Mouse (Mus musculus): Measurements from ENCODE around the gene Olfr371. TPM values are rescaled to one million over a fixed set of nuclear protein-coding genes. Genes with fewer than 3 reads are reported as not detected.

Gene Olfr371
- not detected in 2 replicates for total RNA-seq (2014; fragmentation: Nextera tagmentation)
- total RNA-seq (2017), result not detected in 2 replicates

DNA sequence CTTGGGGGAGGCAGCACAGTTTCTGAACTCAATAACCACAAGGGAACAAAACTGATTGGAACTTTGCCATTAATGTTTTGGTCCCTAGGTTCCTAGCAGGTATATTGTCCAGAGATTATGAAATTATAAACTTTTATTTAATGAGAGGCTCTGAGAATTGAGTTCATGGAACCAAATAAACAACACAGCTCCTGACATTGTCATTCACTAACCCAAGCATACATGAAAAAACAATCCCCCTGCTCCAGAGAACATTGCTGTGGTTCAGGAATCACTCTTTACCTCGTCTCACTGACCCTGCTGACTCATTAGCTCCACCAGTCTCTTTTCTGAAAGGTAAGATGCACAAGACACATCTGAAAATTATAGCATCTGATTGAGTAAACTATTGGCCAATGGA lies at the start of gene Olfr371:
Olfr371 (plus strand) TSS at position 301 of the 400 bp plus-strand sequence.
- ATAC-seq (replicated peaks; ENCODE audit: poor library complexity, severe bottlenecking), result no peak

DNA sequence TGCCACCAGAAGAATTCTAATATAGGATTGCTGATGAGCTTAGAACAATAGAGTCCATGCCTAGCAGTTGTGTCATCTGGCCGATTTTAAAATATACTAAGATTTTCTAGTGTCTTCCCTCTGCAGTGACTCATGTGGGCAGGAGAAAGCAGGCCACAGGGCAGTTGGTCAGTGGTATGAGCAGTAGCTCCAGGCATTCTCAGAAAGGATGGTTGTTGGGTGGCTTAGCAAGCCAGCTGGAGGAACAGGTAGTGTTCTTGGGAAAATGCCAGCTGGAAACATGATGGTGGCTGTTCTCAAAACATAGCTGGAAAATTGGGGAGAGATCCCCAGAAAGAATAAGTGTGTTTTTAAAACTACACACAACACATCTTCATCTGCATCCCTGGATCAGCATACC lies 33.4 kb upstream of the Olfr371 start:
- no peak for ATAC-seq (replicated peaks; ENCODE audit: poor library complexity, severe bottlenecking)

DNA sequence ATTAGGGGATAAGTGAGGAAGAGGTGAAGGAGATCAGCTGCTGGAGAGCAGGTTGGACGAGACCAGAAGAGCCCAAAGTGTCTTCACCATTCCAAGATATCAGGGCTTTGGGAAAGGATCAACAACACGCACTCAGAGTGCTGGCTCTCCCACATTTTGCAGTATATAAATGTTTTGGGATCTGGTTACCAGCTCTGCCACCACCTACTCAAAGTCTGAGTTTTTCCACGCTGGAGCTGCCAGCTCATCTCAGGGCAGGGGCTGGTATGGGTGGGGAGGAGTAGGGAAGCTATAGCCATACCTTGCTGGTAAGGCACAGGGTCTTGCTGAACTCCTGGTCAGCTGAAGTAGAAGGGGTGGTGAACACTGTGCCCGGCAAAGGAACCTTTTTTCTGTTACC lies 5.6 kb upstream of the Olfr371 start:
- ATAC-seq (replicated peaks; ENCODE audit: poor library complexity, severe bottlenecking), result no peak

DNA sequence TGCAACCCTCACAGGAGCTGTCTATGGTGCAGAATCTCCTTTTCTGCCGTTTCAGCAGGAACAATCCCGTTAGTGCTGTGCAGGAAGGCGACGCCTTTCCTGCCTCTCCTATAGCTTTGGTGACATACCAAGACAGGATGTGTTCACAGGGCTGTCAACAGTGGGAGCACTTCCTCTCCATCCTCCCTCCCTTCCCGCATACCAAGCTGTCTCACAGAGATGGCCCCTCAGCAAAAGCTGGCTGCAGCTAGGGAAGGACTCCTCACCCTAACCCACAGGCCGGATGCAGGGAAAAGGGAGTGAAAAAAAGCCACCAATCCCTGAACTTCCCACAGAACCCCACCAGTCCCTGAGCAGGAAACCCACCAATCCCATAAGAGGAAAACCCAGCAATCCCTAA lies 4.8 kb upstream of the Olfr371 start:
- ATAC-seq (replicated peaks; ENCODE audit: poor library complexity, severe bottlenecking), result no peak

DNA sequence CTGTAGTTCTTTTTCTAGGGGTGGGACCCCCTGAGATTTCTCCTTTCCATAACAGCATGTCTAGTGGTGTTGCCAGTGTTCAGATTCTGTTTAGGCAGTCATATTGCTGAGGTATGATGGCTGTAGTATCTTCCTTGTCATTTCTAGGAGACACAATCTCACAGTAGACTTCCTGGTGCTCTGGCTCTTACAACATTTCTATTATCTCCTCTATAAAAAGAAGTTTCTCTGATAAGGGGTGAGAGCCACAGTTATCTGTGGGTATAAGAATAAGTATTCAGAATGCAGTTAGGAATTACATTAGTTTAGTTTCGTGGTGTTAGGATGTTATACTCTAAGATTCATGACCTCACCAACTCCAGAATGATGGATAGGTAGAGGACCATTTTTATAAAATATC lies 1.5 kb downstream of the Olfr371 start:
- ATAC-seq (replicated peaks; ENCODE audit: poor library complexity, severe bottlenecking), result no peak

Other genes with a start within 250 kb of the Olfr371 start
- 3.3 and 14.2 TPM in 2 replicates for gene Junb, start 247.3 kb upstream of the Olfr371 start, total RNA-seq (2014; fragmentation: Nextera tagmentation)
- gene Junb, start 247.3 kb upstream of the Olfr371 start, total RNA-seq (2017), result 39.6 and 46.0 TPM in 2 replicates
- 5.2 and 6.1 TPM in 2 replicates for gene Hook2, start 235.4 kb upstream of the Olfr371 start, total RNA-seq (2014; fragmentation: Nextera tagmentation)
- 5.7 and 8.2 TPM in 2 replicates for gene Hook2, start 235.4 kb upstream of the Olfr371 start, total RNA-seq (2017)
- not detected in 2 replicates for gene Best2, start 211.5 kb upstream of the Olfr371 start, total RNA-seq (2014; fragmentation: Nextera tagmentation)
- gene Best2, start 211.5 kb upstream of the Olfr371 start, total RNA-seq (2017), result not detected in 2 replicates
- 73.1 and 73.3 TPM in 2 replicates for gene Asna1, start 200.7 kb upstream of the Olfr371 start, total RNA-seq (2014; fragmentation: Nextera tagmentation)
- 74.5 and 91.2 TPM in 2 replicates for gene Asna1, start 200.7 kb upstream of the Olfr371 start, total RNA-seq (2017)
- gene Trir, start 199.2 kb upstream of the Olfr371 start, total RNA-seq (2014; fragmentation: Nextera tagmentation), result 112 and 128 TPM in 2 replicates
- 245 and 280 TPM in 2 replicates for gene Trir, start 199.2 kb upstream of the Olfr371 start, total RNA-seq (2017)
- 19.6 and 25.0 TPM in 2 replicates for gene Tnpo2, start 189.1 kb upstream of the Olfr371 start, total RNA-seq (2014; fragmentation: Nextera tagmentation)
- gene Tnpo2, start 189.1 kb upstream of the Olfr371 start, total RNA-seq (2017), result 21.5 and 26.8 TPM in 2 replicates
- gene Fbxw9, start 165.9 kb upstream of the Olfr371 start, total RNA-seq (2014; fragmentation: Nextera tagmentation), result 11.6 and 13.5 TPM in 2 replicates
- 4.1 and 5.9 TPM in 2 replicates for gene Fbxw9, start 165.9 kb upstream of the Olfr371 start, total RNA-seq (2017)
- gene Gm5741, start 158.0 kb upstream of the Olfr371 start, total RNA-seq (2014; fragmentation: Nextera tagmentation), result not detected in 2 replicates
- not detected in 2 replicates for gene Gm5741, start 158.0 kb upstream of the Olfr371 start, total RNA-seq (2017)
- gene Dhps, start 154.2 kb upstream of the Olfr371 start, total RNA-seq (2014; fragmentation: Nextera tagmentation), result 42.0 and 66.5 TPM in 2 replicates
- 19.6 and 30.1 TPM in 2 replicates for gene Dhps, start 154.2 kb upstream of the Olfr371 start, total RNA-seq (2017)
- gene Wdr83os, start 145.2 kb upstream of the Olfr371 start, total RNA-seq (2014; fragmentation: Nextera tagmentation), result 189 and 191 TPM in 2 replicates
- gene Wdr83os, start 145.2 kb upstream of the Olfr371 start, total RNA-seq (2017), result 36.6 and 47.4 TPM in 2 replicates
- gene Wdr83, start 144.7 kb upstream of the Olfr371 start, total RNA-seq (2014; fragmentation: Nextera tagmentation), result 56.2 and 81.8 TPM in 2 replicates
- gene Wdr83, start 144.7 kb upstream of the Olfr371 start, total RNA-seq (2017), result 23.3 and 32.8 TPM in 2 replicates
- gene Man2b1, start 142.7 kb upstream of the Olfr371 start, total RNA-seq (2014; fragmentation: Nextera tagmentation), result 91.4 and 110 TPM in 2 replicates
- 52.9 and 83.5 TPM in 2 replicates for gene Man2b1, start 142.7 kb upstream of the Olfr371 start, total RNA-seq (2017)
- not detected in 2 replicates for gene Zfp791, start 102.9 kb upstream of the Olfr371 start, total RNA-seq (2014; fragmentation: Nextera tagmentation)
- gene Zfp791, start 102.9 kb upstream of the Olfr371 start, total RNA-seq (2017), result not detected in 2 replicates
- not detected in 2 replicates for gene Cks1brt, start 74.1 kb upstream of the Olfr371 start, total RNA-seq (2014; fragmentation: Nextera tagmentation)
- not detected in 2 replicates for gene Cks1brt, start 74.1 kb upstream of the Olfr371 start, total RNA-seq (2017)
- gene Orc6, start 73.6 kb downstream of the Olfr371 start, total RNA-seq (2014; fragmentation: Nextera tagmentation), result 96.0 and 116 TPM in 2 replicates
- gene Orc6, start 73.6 kb downstream of the Olfr371 start, total RNA-seq (2017), result 99.3 and 103 TPM in 2 replicates
- 72.7 and 83.0 TPM in 2 replicates for gene Vps35, start 73.8 kb downstream of the Olfr371 start, total RNA-seq (2014; fragmentation: Nextera tagmentation)
- 108 and 149 TPM in 2 replicates for gene Vps35, start 73.8 kb downstream of the Olfr371 start, total RNA-seq (2017)
- gene Mylk3, start 160.4 kb downstream of the Olfr371 start, total RNA-seq (2014; fragmentation: Nextera tagmentation), result 0.60 and 1.4 TPM in 2 replicates
- gene Mylk3, start 160.4 kb downstream of the Olfr371 start, total RNA-seq (2017), result 1.6 and 1.9 TPM in 2 replicates
- gene 4921524J17Rik, start 206.8 kb downstream of the Olfr371 start, total RNA-seq (2014; fragmentation: Nextera tagmentation), result 11.2 and 25.9 TPM in 2 replicates
- 38.7 and 52.3 TPM in 2 replicates for gene 4921524J17Rik, start 206.8 kb downstream of the Olfr371 start, total RNA-seq (2017)